Mouse (Mus musculus): ENCODE results near the gene Tssk3.
A peak's percentile ranks its signal among the peaks of the same experiment; 100 is the strongest.

Gene Tssk3

DNA sequence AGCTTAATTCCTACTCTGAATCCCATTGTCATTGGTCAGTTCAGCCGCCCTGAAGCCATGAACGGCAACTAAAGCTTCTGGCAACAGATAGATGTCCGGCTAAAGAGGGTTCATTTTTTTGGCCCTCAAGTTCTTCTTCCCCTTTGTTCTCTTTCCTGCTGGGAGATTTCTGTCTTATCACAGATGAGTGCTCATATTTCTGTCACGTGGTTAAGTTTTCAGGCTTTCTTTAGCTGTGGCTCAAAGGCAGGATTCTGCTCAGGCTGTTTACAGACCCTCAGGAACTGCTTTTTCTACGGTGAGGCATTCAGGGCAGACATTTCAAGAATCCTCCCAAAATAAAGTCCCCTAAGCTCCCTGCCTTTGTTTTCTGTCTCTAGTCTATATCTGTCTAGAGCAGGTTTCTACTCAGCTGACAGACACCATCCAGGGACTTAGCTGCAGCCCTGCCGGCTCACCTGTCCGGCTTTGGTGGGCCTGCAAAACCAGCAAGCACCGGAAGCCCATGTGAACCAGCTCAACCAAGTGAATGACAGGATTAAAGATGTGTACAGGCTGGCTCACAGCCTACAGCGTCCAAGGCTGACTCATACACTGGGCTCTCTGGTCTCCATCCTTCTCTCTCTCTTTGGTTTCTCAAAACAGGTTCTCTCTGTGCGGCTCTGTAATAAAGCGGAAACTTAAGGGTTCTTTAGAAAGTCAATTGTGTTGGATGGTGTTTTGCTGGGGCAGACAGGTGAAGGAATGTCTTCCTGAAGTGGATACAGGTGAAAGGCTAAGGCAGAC, 42.9 kb downstream of the Tssk3 start:
- no peak for DNase-seq

GRCm38 (mm10) chr4:129447360-129447759, 43.5 kb downstream of the Tssk3 start:
- DNase-seq: no peak

GRCm38 (mm10) chr4:129441145-129441544, 49.7 kb downstream of the Tssk3 start:
- DNase-seq: peak; percentile 33

DNA sequence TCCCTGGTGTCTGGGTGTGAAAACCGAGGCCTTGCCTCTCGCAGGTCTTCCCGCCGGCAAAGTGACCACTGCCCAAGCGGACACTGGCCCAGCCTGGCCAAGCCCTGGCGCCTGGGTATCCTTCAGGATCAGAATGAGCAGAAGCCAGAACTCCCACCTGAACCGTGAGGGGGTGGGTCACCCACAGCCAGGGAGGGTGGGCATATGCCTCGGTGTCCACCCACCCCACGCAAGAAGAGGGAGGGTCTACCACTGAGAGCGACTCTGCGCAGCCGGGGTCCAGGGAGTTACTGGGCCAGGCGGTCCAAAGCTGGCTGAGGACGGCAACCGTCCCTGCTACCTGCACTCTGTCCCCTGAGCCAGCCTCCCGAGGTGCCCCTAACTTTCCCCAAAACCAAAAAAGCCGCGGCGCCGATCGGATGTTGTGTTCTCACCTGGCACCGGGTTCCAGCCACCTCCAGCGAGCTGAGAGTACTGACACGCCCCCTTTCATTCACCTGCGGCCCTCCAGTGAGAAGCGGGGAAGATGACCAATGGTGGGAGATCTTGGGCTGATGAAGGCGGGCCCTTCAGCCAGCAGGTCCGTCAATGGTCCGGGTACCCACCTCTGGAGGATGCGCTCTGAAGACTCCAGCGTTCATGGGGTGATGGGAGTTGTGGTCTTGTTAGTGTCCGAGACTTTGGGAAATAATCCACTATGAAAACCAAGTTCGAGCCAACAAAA, 50.3 kb downstream of the Tssk3 start, which contains the start of gene Zbtb8b:
Gene Zbtb8b, minus strand, starts transcription at position 514 of the 724 bp plus-strand sequence.
- peak; percentile 43 for DNase-seq

Data from lung, postnatal 14 days (tissue).